Mouse (Mus musculus): Measurements from ENCODE around the gene Supt20. TPM values are rescaled to one million over a fixed set of nuclear protein-coding genes. Genes with fewer than 3 reads are reported as not detected.

The Supt20 gene
- total RNA-seq, 2 experiments from 2014 or later, result 53.4 to 107 TPM

Other genes with a start within 250 kb of the Supt20 start
- not detected in 2 replicates for gene Gm21958, start 21.5 kb downstream of the Supt20 start, total RNA-seq (2014; fragmentation: Nextera tagmentation)
- not detected in 2 replicates for gene Gm21958, start 21.5 kb downstream of the Supt20 start, total RNA-seq (2017)
- 185 and 256 TPM in 2 replicates for gene Exosc8, start 42.6 kb downstream of the Supt20 start, total RNA-seq (2014; fragmentation: Nextera tagmentation)
- gene Exosc8, start 42.6 kb downstream of the Supt20 start, total RNA-seq (2017), result 247 and 289 TPM in 2 replicates
- 27.8 and 29.6 TPM in 2 replicates for gene Alg5, start 42.7 kb downstream of the Supt20 start, total RNA-seq (2014; fragmentation: Nextera tagmentation)
- 37.9 and 46.2 TPM in 2 replicates for gene Alg5, start 42.7 kb downstream of the Supt20 start, total RNA-seq (2017)
- not detected in 2 replicates for gene Smad9, start 62.8 kb downstream of the Supt20 start, total RNA-seq (2014; fragmentation: Nextera tagmentation)
- not detected in 2 replicates for gene Smad9, start 62.8 kb downstream of the Supt20 start, total RNA-seq (2017)
- 25.2 and 26.5 TPM in 2 replicates for gene Rfxap, start 115.0 kb downstream of the Supt20 start, total RNA-seq (2014; fragmentation: Nextera tagmentation)
- 76.2 and 107 TPM in 2 replicates for gene Rfxap, start 115.0 kb downstream of the Supt20 start, total RNA-seq (2017)
- not detected in 2 replicates for gene Sertm1, start 223.1 kb downstream of the Supt20 start, total RNA-seq (2014; fragmentation: Nextera tagmentation)
- gene Sertm1, start 223.1 kb downstream of the Supt20 start, total RNA-seq (2017), result not detected in 2 replicates